9 mouse cellular contexts compared by ENCODE assay signal in genomic region chr19:23006517-23007273, GRCm38 (mm10).
A peak's percentile ranks its signal among the peaks of the same experiment; 100 is the strongest.
DNase-seq lines count a peak whose midpoint lies in the region; ATAC-seq lines count a peak whose summit lies in the region.
"Had no signal": no experiment of that assay in that cellular context is flagged by ENCODE, and none has a peak within 500 bp of the region (broad histone marks: within the 10 kb centered on the region; RNA-seq: fewer than 3 reads in every experiment).

No protein-coding gene starts in this region.

- H3K27me3 ChIP-seq in neural tube, embryonic 13.5 days, result no peaks in the 10 kb centered on the region
- no peaks in the 10 kb centered on the region for H3K27me3 ChIP-seq in splenic B cell, adult 2 months (ENCODE audit: control insufficient read depth, insufficient read depth, low read length, poor library complexity, severe bottlenecking)

- H3K9me3 ChIP-seq in neural tube, embryonic 13.5 days, result no peaks in the 10 kb centered on the region
- H3K9me3 ChIP-seq: limb, embryonic 12.5 days had no signal

- no peak overlapping the region for H3K9ac ChIP-seq in neural tube, embryonic 13.5 days
- H3K9ac ChIP-seq: limb, embryonic 12.5 days had no signal

- peaks cover 4% of the 10 kb centered on the region; the same call in 1 of the 2 replicates for H3K4me1 ChIP-seq in neural tube, embryonic 13.5 days (replicated peaks)
- H3K4me1 ChIP-seq: limb, embryonic 12.5 days had no signal

- H3K4me3 ChIP-seq in neural tube, embryonic 13.5 days, result no peak overlapping the region
- H3K4me3 ChIP-seq: erythroblast, embryonic 14.5 days; limb, embryonic 12.5 days had no signal

- 60% methylated on average over 11 of the region's 11 CpGs for WGBS in neural tube, embryonic 13.5 days

- peak; percentile 59; the same call in 1 of the 2 replicates for ATAC-seq in neural tube, embryonic 13.5 days (ENCODE audit: low read depth)

- no peak overlapping the region for H3K27ac ChIP-seq in neural tube, embryonic 13.5 days (replicated peaks)
- H3K27ac ChIP-seq: limb, embryonic 12.5 days had no signal

- H3K4me2 ChIP-seq in neural tube, embryonic 13.5 days, result no peak overlapping the region
- H3K4me2 ChIP-seq: limb, embryonic 12.5 days had no signal

- DNase-seq in neural tube, embryonic 10.5 days (ENCODE audit: extremely low spot score, low spot score), result no peak
- DNase-seq in Muller cell, postnatal 12 days (ENCODE audit: inconsistent ontology term), result peak; percentile 67
- peak; percentile 88 for DNase-seq in brain, adult 2 months (ENCODE audit: low read depth, low spot score)
- peak; percentile 71 for DNase-seq in gastrocnemius, adult 18-20 months (ENCODE audit: low spot score)
- DNase-seq in kidney, postnatal 36 days, result peak; percentile 68 to 79
- peak; percentile 29 for DNase-seq in splenic B cell, adult 2 months (ENCODE audit: low read depth, low spot score)

- H3K36me3 ChIP-seq in neural tube, embryonic 13.5 days, result no peaks in the 10 kb centered on the region
- no peaks in the 10 kb centered on the region for H3K36me3 ChIP-seq in splenic B cell, adult 2 months (ENCODE audit: control insufficient read depth, insufficient read depth, low read length, poor library complexity, severe bottlenecking)
- H3K36me3 ChIP-seq: limb, embryonic 12.5 days had no signal
